Mouse (Mus musculus): ENCODE measurements around the gene Olfr1177-ps.

The Olfr1177-ps gene

DNA sequence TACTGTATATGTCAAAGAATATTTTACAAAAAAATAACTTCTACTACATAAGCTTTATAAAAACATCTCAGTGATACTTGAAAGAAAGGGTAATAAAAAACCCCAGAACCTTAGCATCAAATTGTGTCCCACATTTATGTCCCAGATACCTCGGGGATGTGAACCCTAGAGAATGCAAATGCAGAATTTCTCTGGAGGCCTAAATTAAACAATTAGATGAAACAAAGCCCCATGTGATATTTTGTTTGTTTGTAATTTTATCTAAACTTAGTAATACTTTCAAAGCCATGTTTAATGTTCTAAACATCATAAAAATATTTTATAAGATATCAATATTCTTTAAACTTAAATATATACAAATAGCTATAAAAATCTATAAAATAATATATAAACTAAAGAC, at the start of gene Olfr1177-ps:
TSS of gene Olfr1177-ps (minus strand) at position 101 of the 400 bp plus-strand sequence.
- no peak for DNase-seq

DNA sequence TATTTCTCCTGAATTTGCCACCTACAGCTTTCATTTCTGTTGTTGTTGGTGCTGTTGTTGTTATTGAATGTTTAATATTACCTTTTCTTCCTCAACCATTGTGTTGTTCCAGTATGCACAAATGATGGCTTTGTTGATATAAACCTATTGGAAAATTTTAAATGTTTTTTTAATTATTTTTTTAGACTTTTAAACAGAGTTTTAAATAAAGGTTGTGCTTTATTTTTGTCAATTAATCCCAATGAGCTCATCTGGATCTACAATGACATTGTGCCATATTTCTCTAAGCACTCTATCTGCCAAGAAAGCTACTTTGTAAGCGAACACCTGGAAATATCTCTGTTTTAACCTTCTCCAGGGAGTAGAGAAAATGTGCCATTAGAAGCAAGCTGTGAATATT, 40.5 kb upstream of the Olfr1177-ps start, which contains the start of gene Olfr1178:
TSS of gene Olfr1178 (plus strand) at position 301 of the 400 bp plus-strand sequence.
- DNase-seq = no peak

DNA sequence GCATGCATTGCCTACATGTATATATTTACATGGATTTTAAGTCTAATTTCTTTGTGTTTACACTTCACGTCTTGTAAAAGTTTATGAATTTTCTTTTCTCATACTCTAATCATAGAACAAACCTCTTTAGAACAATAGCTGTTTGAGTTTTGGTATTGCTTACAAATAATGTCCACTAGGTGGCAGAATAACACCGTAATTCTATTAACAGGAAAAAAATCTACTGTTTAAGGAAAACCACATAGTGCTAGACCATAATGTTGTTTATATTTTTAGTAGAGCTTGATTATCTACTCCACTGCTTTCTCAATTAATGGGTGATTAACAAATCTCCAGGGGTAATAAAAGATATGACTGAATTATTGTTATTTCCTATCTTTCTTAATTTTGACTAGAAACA, 10.0 kb upstream of the Olfr1177-ps start:
- DNase-seq = no peak

DNA sequence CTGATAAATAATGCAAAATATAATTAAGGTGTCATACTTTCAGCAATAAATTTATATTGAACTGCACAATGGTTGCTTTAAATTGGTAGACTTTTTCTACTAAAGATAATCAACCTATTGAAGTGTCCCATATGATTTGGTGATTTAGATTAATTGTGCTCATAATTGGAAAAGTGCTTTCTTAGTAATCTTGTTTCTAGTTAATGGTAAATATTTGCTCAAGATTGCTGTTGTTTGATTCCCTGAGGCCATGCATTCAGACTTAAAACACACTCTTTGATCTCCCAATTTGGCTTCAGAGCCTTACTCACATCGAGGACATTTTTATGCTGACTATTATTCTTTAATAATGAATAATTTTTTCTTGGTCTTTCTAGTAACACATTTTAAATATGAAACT, 9.9 kb downstream of the Olfr1177-ps start, which contains the start of gene Olfr1176:
TSS of gene Olfr1176 (plus strand) at position 301 of the 400 bp plus-strand sequence.
- no peak for DNase-seq

DNA sequence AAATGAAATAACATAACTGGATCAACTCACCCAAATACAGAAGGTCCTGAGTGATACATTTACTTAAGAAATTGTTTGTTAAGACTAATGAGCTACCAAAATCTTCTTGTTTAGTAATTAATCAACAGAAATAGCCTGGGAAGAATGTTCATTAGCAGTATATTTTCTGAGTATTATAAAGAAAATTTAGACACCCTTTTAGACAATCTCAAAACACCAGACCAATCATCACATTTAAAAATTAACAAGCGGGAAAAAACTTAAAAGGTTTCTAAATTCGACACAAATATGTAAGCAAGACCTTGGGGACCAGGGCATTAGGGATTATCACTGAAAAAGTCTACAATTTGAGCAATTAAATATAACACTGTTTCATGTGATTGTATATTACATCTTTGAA, 19.2 kb downstream of the Olfr1177-ps start, which contains the start of gene Olfr1175-ps:
TSS of gene Olfr1175-ps (minus strand) at position 101 of the 400 bp plus-strand sequence.
- DNase-seq = no peak

DNA sequence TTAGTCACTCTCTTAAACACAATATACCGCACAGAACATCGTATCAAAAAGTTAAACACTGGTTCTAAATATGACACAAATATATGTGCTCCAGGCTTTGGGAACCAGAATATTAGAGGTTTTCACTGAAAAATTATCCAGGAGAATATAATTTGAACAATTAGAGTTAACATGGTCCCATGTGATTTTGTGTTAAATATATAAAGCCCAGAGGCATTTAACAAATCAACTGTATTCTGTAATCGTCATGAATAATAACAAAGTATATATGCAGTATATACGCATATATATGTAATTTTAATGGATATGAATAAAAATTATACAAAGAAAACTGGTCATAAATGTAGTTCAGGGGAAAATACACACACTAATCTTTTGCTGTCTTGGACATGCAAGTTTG, 31.3 kb downstream of the Olfr1177-ps start, which contains the start of gene Olfr1174-ps:
TSS of gene Olfr1174-ps (minus strand) at position 101 of the 400 bp plus-strand sequence.
- no peak for DNase-seq
